Mouse (Mus musculus) forebrain, embryonic 15.5 days (tissue): ENCODE results near the gene Camsap2. TPM values are rescaled to one million over a fixed set of nuclear protein-coding genes. Genes with fewer than 3 reads are reported as not detected.
A peak's percentile ranks its signal among the peaks of the same experiment; 100 is the strongest.

Experiments
- ATAC-seq: fragments of 200-750 bp; cut with Nextera tagmentation; replicated peaks from 2 replicates; pipeline ENCODE4 v1.8.0; 2017; ENCODE audit warnings: mild to moderate bottlenecking, moderate TSS enrichment, moderate library complexity
- H3K27ac ChIP-seq: fragments of 300-500 bp; sonication (generic); replicated peaks from 2 replicates; pipeline ENCODE4 v1.5.1; 2015; ENCODE audit warnings: mild to moderate bottlenecking, inconsistent platforms
- H3K27me3 ChIP-seq: fragments of 300-500 bp; sonication (generic); 2 replicates; pipeline ENCODE4 v1.6.1; 2015; ENCODE audit warnings: inconsistent platforms
- H3K36me3 ChIP-seq: fragments of 300-500 bp; sonication (generic); 2 replicates; pipeline ENCODE4 v1.6.1; 2015; ENCODE audit warnings: mild to moderate bottlenecking, inconsistent platforms
- H3K4me1 ChIP-seq: fragments of 300-500 bp; sonication (generic); 2 replicates; pipeline ENCODE4 v1.6.1; 2015; ENCODE audit warnings: inconsistent platforms
- H3K4me2 ChIP-seq: fragments of 300-500 bp; sonication (generic); replicated peaks from 2 replicates; pipeline ENCODE4 v1.6.1; 2015; ENCODE audit warnings: mild to moderate bottlenecking, inconsistent platforms
- H3K4me3 ChIP-seq: fragments of 300-500 bp; sonication (generic); 2 replicates; pipeline ENCODE4 v1.5.1; 2015; ENCODE audit warnings: mild to moderate bottlenecking, inconsistent platforms
- H3K9ac ChIP-seq: fragments of 300-500 bp; sonication (generic); replicated peaks from 2 replicates; pipeline ENCODE4 v1.6.1; 2015; ENCODE audit warnings: mild to moderate bottlenecking, inconsistent platforms
- H3K9me3 ChIP-seq: fragments of 300-500 bp; sonication (generic); 2 replicates; pipeline ENCODE4 v1.6.1; 2016; ENCODE audit warnings: inconsistent platforms
- WGBS: fragments of 180-500 bp; shearing (Covaris S2); methylation state at CpG from one replicate; pipeline ENCODE4 v1.1.7; 2015; ENCODE audit warnings: mixed read lengths; 5-methylcytosine and 5-hydroxymethylcytosine counted together
- polyA plus RNA-seq: library from polyadenylated mRNA; unstranded; fragments of >200 nt; fragmentation: Nextera tagmentation; extraction: Ambion mirVana; gene quantifications from 2 replicates; pipeline ENCODE4 v1.2.1, GENCODE M21; 2015

The Camsap2 gene
- polyA plus RNA-seq, 1 experiment from 2014 or later = 27.8 TPM

DNA sequence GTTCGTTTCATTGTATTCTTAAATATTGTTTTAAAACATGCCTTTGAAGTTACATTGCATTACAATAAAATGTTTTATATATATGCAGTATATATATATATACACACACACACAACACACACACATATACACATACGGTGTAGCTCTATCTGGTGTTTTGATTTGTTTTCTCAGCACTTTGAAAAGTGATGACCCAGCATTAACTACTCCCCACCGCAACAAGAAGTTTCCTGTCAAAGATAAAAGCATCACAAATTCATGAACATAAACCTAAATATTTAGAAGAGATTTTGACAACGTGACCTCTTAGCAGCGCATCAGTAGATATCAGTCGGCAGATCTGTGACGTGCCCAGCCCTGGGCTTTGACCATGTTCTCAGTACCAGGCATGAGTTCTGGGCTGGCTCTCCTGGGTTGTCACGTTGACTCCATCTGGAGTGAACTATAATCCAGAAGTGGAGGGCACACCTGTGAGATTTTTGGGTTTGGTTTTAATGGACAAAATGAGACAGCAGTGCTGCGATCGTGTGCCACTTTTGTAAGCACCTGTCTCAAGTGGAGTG lies 91.3 kb downstream of the Camsap2 start:
- 85% methylated on average over 10 of the region's 10 CpGs for WGBS
- peaks cover 10% of the 10 kb centered on the region; the same call in 1 of the 2 replicates for H3K27me3 ChIP-seq
- peaks cover 3% of the 10 kb centered on the region for H3K4me1 ChIP-seq
- H3K27ac ChIP-seq = no peak overlapping the region
- ATAC-seq = no peak
- no peaks in the 10 kb centered on the region for H3K36me3 ChIP-seq
- no peak overlapping the region for H3K4me3 ChIP-seq
- H3K9ac ChIP-seq = no peak overlapping the region
- no peak overlapping the region for H3K4me2 ChIP-seq
- H3K9me3 ChIP-seq = no peaks in the 10 kb centered on the region

DNA sequence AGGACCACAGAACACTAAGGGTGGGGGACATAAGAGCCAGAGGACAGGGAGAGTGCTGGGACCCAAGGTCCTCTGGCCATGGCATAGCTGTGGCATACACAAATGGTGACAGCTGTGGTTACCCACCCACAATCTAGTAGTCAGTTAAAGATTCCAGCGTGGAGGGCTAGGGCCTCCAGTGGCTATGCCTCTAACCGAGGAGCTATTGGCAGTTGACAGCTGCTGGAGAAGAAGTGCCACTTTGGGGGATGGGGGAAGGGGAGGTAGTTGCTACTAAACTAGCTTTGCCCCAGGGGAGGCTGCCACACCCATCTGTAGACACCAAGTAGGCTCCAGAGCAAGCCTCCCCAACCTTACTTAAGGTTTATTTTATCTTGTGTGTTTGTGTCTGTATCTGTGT lies 92.4 kb downstream of the Camsap2 start:
- Histone ChIP-seq H3K4me1 (no peaks in the 10 kb centered on the region), H3K4me3 (no peak overlapping the region), H3K4me2 (no peak overlapping the region), H3K9me3 (no peaks in the 10 kb centered on the region), H3K27me3 (0 out of 2 replicates have a peak, but pooled peaks cover 7% of the 10 kb centered on the region), H3K36me3 (no peaks in the 10 kb centered on the region), H3K27ac (no peak overlapping the region), H3K9ac (no peak overlapping the region)
- WGBS = 30% methylated on average over 2 of the region's 2 CpGs
- no peak for ATAC-seq

DNA sequence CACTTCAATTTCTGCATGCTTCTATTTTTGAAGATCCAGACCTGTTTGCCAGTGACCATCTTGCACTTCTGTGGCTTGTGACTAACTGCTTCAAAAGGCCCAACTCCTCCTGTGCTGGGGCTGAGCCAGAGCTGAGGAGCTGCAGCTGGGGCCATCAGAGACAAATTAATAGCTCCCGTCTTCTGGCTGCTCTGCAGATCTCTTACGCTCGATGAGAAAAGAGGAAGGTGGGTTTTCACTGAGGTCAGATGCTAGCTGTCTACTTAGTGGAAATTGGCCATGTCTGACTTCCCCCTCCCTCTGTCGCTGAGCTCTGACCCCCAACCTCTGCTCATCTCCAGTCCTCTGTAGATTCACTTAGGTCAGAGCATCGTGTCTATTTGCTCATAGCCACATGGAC lies 96.2 kb downstream of the Camsap2 start:
- H3K36me3 ChIP-seq = no peaks in the 10 kb centered on the region
- 67% methylated on average over 5 of the region's 5 CpGs for WGBS
- no peak overlapping the region for H3K4me3 ChIP-seq
- ATAC-seq = no peak
- no peaks in the 10 kb centered on the region for H3K4me1 ChIP-seq
- no peaks in the 10 kb centered on the region for H3K27me3 ChIP-seq
- no peaks in the 10 kb centered on the region for H3K9me3 ChIP-seq
- no peak overlapping the region for H3K9ac ChIP-seq
- no peak overlapping the region for H3K27ac ChIP-seq
- H3K4me2 ChIP-seq = no peak overlapping the region

DNA sequence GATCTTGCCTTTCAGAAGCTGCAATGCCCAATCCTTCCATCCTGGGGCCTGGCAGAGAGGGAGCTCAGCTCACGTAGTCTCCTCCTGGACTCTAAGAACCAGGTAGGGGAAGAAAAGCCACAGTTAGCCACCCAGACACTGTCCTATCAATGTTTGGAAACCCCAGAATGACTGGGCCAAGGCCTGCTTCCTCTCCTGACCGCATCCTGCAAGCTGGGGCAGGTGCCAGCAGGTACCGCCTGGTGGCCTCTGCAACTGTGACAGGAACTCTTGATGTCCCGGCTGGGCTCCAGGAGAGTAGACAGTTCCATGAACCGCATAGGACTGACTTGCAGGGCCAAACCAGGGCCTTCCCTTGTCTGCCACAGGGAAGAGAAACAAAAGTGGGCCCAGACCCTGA lies 98.5 kb downstream of the Camsap2 start:
- Histone ChIP-seq H3K4me3 (no peak overlapping the region), H3K4me2 (no peak overlapping the region), H3K4me1 (no peaks in the 10 kb centered on the region), H3K27me3 (no peaks in the 10 kb centered on the region), H3K36me3 (no peaks in the 10 kb centered on the region), H3K9ac (no peak overlapping the region), H3K27ac (no peak overlapping the region), H3K9me3 (no peaks in the 10 kb centered on the region)
- no peak for ATAC-seq
- WGBS = 92% methylated on average over 5 of the region's 5 CpGs

DNA sequence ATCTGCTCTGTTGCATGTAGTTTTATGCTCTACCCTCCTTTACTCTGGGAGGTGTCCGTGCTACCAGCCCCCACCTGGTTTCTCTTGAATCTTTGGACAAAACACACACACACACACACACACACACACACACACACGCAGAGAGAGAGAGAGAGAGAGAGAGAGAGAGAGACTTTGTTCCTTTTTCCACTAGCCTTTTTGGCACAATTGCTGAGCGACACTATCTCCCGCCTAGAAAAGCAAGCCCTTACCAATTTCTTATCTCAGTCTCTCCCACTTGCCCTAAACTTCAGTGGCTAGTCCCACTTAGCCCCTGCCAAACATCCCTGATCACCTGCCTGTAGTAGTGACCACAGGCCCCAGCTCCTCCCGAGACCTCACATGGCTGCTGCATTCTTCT lies 101.4 kb downstream of the Camsap2 start:
- no peak for ATAC-seq
- no peak overlapping the region for H3K27ac ChIP-seq
- H3K4me1 ChIP-seq = no peaks in the 10 kb centered on the region
- 95% methylated on average over 4 of the region's 5 CpGs for WGBS
- H3K4me3 ChIP-seq = no peak overlapping the region
- H3K9ac ChIP-seq = no peak overlapping the region
- H3K36me3 ChIP-seq = no peaks in the 10 kb centered on the region
- H3K9me3 ChIP-seq = no peaks in the 10 kb centered on the region
- H3K4me2 ChIP-seq = no peak overlapping the region
- H3K27me3 ChIP-seq = no peaks in the 10 kb centered on the region

DNA sequence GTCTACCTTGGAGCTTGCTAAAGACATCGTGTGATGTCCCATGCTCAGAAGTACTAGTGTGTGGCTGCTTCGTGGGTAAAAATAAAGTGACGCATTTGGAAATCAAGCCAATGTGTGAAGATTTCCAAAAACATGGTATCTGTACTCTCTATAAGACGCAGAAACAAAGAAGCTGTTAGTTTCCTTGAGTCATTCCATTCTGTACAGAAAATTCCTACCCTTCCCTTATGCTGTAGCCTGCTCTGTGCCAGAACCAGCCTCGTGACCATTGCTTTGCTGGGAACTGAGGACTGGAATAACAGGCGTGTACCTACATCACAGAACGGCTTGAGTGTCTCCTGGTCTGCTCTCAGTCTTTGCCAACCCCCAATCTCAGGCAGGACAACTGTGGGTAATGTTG lies 104.1 kb downstream of the Camsap2 start:
- H3K4me2 ChIP-seq = no peak overlapping the region
- 94% methylated on average over 7 of the region's 7 CpGs for WGBS
- no peak overlapping the region for H3K27ac ChIP-seq
- H3K9me3 ChIP-seq = no peaks in the 10 kb centered on the region
- no peak for ATAC-seq
- no peaks in the 10 kb centered on the region for H3K4me1 ChIP-seq
- H3K27me3 ChIP-seq = no peaks in the 10 kb centered on the region
- H3K4me3 ChIP-seq = no peak overlapping the region
- H3K9ac ChIP-seq = no peak overlapping the region
- no peaks in the 10 kb centered on the region for H3K36me3 ChIP-seq

DNA sequence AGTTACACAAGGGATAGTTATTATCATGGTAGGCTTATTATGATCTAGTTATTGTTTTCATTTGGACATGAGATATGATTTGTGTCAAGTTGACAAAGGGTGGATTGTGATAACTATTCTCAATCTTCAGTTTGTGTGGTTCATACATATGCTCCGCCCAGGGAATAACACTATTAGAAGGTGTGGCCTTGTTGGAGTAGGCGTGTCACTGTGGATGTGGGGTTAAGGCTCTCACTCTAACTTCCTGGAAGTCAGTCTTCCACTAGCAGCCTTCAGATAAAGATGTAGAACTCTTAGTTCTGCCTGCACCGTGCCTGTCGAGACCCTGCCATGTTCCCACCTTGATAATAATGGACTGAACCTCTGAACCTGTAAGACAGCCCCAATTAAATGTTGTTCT lies 107.4 kb downstream of the Camsap2 start:
- no peak overlapping the region for H3K4me3 ChIP-seq
- H3K4me1 ChIP-seq = peaks cover 6% of the 10 kb centered on the region
- no peaks in the 10 kb centered on the region for H3K36me3 ChIP-seq
- H3K9ac ChIP-seq = no peak overlapping the region
- no peaks in the 10 kb centered on the region for H3K27me3 ChIP-seq
- no peaks in the 10 kb centered on the region for H3K9me3 ChIP-seq
- 87% methylated on average over 4 of the region's 4 CpGs for WGBS
- H3K4me2 ChIP-seq = no peak overlapping the region
- H3K27ac ChIP-seq = no peak overlapping the region
- ATAC-seq = no peak

DNA sequence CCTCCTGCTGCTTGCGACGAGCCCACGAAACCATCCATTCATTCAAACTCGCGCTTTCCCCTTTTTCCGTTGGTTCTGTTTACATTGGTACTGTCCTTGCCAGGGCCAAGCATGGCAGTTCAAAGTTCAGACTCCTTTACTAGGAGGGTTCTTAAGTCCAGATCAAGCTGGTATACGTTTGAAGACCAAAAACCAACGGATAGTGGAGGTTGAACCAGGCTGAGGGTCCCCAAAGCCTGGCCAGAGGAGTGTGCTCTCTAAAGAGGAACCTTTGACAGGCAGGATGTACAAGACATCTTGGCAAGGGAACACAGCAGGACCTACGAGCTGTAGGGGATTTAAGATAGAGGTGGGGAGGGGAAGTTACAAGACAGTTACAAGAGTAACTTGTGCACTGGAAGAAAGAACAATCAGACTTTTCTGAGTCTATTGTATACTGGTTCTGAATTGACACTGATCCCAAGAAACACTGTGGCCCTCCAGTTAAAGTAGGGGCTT lies 111.3 kb downstream of the Camsap2 start:
- H3K4me3 ChIP-seq = peak overlapping the region; percentile 63
- peak overlapping the region; percentile 86 for H3K4me2 ChIP-seq
- H3K4me1 ChIP-seq = peaks cover 44% of the 10 kb centered on the region
- no peaks in the 10 kb centered on the region for H3K9me3 ChIP-seq
- 3% methylated on average over 9 of the region's 9 CpGs for WGBS
- peak overlapping the region; percentile 64 for H3K27ac ChIP-seq
- no peaks in the 10 kb centered on the region for H3K36me3 ChIP-seq
- H3K27me3 ChIP-seq = no peaks in the 10 kb centered on the region
- peak overlapping the region; percentile 70 for H3K9ac ChIP-seq
- peak; percentile 21 for ATAC-seq

DNA sequence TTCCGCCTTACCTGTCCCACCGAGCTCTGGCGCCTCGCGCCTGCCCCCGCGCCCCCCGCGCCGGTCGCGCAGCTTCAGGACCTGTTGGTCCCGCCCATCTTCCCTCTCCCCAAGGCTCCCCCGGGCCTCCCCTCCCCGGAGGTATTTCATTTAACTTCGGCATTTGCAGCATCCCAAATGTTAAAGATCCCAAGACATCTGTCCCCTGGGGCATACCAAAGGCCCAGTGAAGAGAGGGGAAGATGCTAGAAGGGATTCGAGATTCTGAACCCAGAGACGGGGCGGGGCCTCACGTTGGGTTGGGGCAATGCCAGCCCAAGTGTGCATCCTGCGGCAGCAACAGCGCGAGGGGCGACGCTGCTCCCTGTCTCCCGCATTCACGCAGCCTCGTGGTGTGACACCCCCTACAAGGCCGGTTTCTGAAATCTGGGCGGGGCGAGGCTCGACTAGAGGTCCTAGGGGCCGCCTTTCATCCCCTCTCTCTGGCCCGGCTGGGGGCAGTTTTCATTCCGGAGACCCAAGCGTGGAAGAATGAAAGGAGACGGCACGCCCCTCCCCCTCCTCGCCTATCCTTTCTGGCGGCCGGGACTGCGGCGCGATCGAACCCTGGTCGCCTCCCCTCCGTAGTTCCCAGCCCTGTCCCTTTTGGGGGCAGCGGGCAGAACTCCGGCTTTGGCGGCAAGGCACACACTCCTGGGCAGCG lies 111.9 kb downstream of the Camsap2 start, which contains the start of gene Inava:
Gene Inava (minus strand): TSS at position 373 of the 703 bp plus-strand sequence.
- peak; percentile 83 for ATAC-seq
- Histone ChIP-seq H3K27me3 (no peaks in the 10 kb centered on the region), H3K36me3 (no peaks in the 10 kb centered on the region), H3K4me3 (peak within 1 kb of the TSS; percentile 63), H3K9me3 (no peaks in the 10 kb centered on the region), H3K27ac (peak within 1 kb of the TSS; percentile 64), H3K9ac (peak within 1 kb of the TSS; percentile 70), H3K4me2 (peak within 1 kb of the TSS; percentile 86), H3K4me1 (peaks cover 48% of the 10 kb centered on the region)
- WGBS = under 1% methylated on average over 46 of the region's 51 CpGs

DNA sequence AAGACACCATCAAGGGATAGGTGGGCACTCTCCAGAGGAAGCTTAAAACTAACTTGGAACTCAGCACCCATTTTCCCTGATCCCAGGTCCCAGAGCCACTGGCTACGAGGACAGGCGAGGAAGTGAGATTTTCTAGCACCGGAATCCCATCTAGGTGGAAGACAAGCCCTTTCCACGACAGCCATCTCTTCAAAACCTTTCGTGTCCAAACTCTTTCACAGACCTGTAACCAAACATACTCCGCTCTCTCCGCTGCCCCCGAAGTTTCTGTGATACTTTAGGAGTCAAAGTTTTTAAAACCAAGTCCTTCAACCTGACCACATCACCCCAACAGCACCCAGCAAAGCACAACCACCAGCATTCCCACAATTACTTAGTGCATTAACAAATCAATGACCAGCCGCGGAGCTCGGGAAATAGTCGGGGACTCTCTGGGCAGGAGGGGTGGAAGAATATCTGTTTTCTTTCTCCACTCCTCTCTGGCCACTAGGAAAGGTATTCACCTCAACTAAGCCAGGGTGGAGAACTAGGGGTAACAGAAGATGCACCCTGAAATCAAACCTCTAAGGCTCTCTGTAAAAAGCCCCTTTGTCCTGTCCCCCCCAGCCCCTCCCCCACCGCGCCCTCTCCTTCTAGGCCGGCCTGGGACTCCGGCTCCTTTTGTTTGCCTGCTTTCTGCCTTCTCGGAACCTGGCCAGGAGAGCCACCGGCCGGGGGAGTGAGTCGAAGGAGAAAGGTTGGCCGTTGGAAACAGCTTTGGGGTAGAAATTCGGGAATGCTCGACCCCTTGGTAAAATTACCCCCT lies 112.7 kb downstream of the Camsap2 start:
- peak overlapping the region; percentile 63 for H3K4me3 ChIP-seq
- 1% methylated on average over 23 of the region's 23 CpGs for WGBS
- H3K36me3 ChIP-seq = no peaks in the 10 kb centered on the region
- H3K27ac ChIP-seq = 0 out of 2 replicates have a peak overlapping the region, but pooled peaks have one; percentile 9
- H3K9ac ChIP-seq = peak overlapping the region; percentile 70
- H3K27me3 ChIP-seq = no peaks in the 10 kb centered on the region
- H3K4me2 ChIP-seq = peak overlapping the region; percentile 86
- no peaks in the 10 kb centered on the region for H3K9me3 ChIP-seq
- peaks cover 57% of the 10 kb centered on the region for H3K4me1 ChIP-seq
- ATAC-seq = peak; percentile 8; the same call in 1 of the 2 replicates

DNA sequence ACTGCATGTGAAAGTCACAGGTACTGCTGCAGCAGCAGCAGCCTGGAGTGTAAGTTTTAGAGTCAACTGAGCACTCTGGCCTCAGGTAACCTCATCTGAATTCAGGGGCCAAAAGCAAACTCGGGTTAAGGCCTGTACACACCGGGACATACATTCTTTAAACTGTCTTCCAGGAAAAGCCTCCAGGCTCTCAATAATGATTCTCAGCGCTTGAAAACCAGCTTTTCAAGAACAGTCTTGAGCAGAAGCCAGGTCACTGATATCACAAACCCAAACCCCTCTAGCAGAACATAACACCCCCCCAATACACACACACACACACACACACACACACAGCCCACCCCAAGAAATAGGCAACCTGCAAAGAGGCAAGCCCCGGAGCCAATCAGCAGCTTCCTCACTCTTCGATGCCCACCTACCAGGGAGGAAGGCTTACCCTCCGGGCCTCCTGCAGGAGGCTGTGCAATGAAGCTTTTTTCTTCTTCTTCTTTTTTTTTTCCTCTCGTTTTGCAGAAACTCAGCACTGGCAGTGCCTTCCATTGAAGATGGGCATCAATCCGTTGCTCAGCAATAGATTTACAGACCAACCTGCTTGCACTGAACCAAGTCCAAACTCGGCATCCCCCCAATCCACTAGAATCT lies 113.5 kb downstream of the Camsap2 start:
- Histone ChIP-seq H3K36me3 (no peaks in the 10 kb centered on the region), H3K27ac (no peak overlapping the region), H3K4me3 (peak overlapping the region; percentile 63), H3K9ac (peak overlapping the region; percentile 70; the same call in 1 of the 2 replicates), H3K4me1 (peaks cover 60% of the 10 kb centered on the region), H3K9me3 (no peaks in the 10 kb centered on the region), H3K27me3 (no peaks in the 10 kb centered on the region), H3K4me2 (peak overlapping the region; percentile 86)
- no peak for ATAC-seq
- WGBS = 1% methylated on average over 9 of the region's 9 CpGs
